Mouse (Mus musculus) left cerebral cortex, postnatal 25 days (tissue): ENCODE measurements around the gene Abca1. TPM values are rescaled to one million over a fixed set of nuclear protein-coding genes. Genes with fewer than 3 reads are reported as not detected.
A peak's percentile ranks its signal among the peaks of the same experiment; 100 is the strongest.

Experiments
- DNase-seq, 2 experiments: peaks; one replicate each; pipeline ENCODE4 v3.0.0; 2022; ENCODE audit warnings: low spot score in 2 of 2, mixed read lengths in 1 of 2
- intact Hi-C: fragments of 180-260 bp; cut with DNase I; formaldehyde crosslinking; loops from one replicate; pipeline ENCODE4 v1.15.1; 2025
- total RNA-seq, 2 experiments: library from RNA; stranded (reverse); gene quantifications; 2 replicates each; pipeline ENCODE4 v1.2.3; 2021

Abca1 gene
- total RNA-seq, 2 experiments from 2014 or later = 15.2 to 17.4 TPM

DNA sequence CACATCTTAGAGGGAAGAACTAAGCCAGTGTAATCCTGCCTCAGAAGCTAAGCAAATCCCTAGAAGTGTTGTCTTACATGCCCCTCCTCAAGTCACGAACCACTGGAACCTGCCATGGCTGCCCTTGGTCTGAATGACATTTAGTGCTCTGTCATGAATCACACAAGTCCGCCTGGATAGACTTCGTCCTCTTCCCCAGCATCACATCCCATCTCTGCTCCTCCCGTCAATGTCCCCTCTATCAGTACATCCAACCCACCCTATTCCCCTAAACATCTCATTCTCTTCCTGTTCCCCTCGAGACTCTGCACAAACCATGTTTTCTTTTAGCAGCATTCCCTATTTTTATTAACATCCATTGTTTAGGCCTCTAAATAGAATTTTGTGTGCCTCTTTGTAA is 58.4 kb downstream of the Abca1 start:
- DNase-seq = no peak
- intact Hi-C loops = no loop called here

DNA sequence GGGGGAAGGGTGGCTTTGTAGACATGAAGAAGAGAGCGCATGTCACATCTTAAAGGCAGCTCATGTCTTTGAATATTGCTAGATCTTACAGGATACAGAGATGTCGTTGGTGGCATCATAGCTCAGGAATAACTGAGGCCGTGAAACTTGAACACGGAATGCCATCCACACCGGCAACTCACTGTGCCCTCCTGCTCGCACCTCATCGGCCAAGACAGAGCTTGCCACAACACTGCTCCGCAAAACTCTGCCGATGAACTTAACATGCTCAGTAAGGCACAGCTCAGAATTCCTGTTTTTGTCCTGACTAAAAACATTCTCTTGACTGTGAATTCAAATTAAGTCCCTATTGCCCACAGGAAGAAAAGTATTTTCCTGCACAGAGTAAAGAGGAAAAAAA is 59.2 kb downstream of the Abca1 start:
- intact Hi-C loops = no loop called here

DNA sequence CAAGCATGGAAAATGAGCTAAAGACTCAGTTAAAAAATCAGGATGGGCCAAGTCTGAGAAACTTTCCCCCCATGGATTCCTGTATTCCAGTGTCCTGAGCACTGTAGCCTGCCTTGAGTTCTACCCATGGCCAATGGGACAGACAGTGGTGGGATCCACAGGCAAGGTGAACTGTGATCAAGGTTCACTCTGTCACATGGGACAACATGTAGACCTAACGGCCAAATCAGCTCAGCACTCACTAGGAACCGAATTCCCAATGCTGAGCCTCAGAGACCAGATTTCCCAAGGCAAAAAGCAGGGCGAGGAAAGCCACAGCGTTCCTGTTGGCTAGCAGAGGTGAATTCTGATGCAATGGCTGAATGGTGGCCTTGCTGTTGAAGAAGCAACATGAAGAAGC is 64.8 kb downstream of the Abca1 start:
- intact Hi-C loops = no loop called here
- DNase-seq = no peak

More for the DNA sequence above, 59.2 kb downstream of the Abca1 start:
- no peak for DNase-seq

DNA sequence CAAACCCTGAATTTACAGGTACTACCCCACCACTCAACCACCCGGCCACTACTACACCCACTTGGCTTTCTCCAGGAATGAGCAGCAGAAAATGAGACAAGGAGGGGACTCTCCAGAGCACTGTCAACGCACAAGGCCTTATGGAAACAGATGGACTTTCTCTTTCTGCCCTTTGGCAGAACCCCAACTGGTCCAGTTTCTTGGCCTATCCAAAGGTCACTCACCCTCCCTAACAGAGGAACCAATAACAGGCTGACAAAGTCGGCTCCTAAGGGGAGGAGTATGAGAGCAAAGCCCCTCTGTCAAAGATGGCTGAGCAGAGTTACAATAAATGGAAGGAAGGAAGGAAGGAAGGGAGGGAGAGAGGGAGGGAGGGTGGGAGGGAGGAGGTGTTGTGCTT is 65.4 kb downstream of the Abca1 start:
- no peak for DNase-seq
- intact Hi-C loops = no loop called here

DNA sequence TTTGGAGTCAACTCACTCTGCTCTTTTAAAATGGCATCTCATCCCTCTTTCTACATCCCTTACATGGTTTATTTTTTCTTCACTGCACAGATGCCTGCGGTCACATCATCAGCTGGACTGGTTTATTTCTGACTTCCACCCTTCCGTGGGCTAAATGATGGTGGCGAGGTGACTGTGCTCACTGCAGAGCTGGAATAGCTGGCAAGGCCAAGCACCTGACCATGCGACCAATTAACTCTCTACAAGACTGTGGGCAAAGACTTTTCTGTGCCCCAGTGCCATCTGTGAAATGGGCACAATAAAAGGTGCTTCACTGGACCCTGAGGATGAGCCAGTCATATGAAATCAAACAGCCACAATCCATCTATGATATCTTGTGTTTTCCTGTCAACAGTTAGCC is 66.1 kb downstream of the Abca1 start:
- intact Hi-C loops = no loop called here
- no peak for DNase-seq

DNA sequence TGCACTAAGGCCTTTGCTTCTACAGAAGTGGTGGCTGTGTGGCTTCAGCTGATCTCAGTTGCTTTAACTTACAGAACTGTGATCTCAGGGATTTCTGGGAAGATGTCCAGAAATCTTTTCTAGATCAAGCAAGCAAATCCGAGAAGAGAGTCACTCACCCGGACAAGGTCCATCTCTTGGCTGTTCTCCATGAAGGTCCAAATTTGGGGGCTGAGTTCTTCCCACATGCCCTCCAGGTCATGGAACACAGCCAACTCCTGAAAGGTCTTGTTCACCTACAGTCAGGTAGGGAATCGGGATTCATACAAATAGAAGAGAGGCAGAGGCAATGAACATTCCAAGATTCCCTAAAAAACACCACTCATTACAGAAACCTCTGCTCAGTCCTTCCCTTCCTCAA is 70.1 kb downstream of the Abca1 start:
- intact Hi-C loops = no loop called here
- DNase-seq = no peak

DNA sequence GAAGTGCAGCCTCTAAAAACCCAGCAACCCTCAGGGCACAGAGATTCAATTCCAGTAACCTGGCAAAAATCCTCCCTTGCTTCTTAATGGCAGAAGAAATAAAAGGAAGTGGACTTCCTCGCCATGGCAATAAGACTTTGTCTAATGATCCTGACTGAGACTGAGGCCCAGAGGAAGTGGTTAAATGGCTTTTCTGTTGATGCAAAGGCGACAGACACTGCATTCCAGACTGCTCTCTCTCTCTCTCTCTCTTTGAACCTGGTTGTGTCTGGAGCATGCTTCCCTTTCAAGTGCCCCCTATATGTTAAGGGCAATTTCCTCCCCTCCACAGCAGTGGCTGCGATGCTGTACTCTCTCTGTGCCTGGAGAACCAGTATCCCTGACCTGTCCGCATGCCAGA is 70.7 kb downstream of the Abca1 start:
- intact Hi-C loops = no loop called here
- DNase-seq = no peak

DNA sequence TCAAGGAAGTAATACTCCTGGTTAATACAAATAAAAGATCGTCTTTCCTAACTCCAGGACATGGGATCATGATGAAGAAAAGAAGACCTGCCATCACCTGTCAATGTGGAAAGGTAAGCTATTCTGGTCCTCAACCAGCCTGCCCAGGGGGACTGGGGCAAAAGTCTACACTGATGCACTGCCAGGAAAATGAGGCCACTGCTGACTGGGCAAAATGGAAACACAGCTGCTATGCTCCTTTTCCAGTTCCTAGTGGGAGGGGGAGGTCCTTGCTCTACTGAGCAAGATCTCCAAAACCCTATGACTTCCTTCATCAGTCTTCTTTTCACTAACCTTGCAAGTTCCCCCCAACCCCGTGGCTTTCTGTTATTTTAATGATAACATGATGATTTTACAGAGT is 73.1 kb downstream of the Abca1 start:
- intact Hi-C loops = no loop called here

DNA sequence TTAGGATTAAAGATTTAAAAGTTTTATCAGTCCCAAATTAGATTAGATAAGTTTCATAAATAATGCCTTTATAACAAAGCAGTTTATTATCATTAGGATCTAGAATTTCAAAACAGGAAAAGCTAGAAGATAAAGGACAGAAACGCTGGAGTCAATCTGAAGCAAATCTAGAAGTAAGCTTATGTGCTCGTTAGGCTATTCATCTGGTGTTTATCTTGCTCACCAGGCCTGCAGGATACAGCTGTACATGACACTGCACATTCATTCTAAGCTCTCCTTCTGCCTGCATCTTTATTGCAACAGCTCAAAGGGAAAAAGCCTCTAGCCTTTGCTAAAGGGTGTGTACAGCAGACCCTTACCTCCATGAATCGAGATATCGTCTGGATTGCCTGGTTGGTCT is 74.1 kb downstream of the Abca1 start:
- no peak for DNase-seq

More for the DNA sequence above, 73.1 kb downstream of the Abca1 start:
- no peak for DNase-seq

DNA sequence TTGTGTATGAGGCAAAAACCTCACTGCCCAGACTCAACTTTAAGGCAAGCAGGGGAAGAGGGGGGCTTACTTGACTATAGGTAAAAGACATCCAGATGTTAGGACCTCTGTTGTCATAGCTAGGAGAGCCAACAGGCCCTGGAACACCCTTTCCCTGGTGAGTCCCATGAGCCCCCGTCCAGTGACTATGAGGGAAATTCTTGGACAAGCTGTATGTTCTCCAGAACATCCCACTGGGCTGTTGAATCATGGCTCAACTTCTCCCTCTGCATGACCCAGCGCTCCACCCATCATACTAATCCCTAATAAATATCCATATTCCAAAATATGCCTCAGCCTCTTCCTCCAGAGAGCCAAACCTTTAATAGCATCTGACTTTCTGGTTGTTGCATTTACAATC is 76.6 kb downstream of the Abca1 start:
- DNase-seq = no peak
- intact Hi-C loops = no loop called here

More for the DNA sequence above, 74.1 kb downstream of the Abca1 start:
- intact Hi-C loops = no loop called here

DNA sequence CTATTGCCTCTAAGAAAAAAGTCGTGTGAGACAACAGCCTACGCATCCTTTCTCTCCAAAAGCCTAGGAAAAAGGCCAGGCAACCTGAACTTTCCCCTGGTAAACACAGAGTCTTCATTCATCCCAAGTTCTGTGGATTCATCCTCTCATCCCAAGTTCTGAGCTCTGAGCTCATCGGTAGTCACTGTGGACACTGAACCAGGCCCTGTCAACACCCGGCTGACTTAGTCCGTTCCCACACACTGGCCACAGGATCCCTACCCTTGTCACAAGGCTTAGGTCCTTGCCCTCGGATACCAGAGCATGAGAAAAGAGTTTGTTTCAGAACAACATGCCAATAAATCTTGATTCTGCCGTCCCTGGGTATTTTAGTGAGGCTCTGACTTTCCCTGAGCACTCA is 77.2 kb downstream of the Abca1 start:
- no peak for DNase-seq
- intact Hi-C loops = no loop called here

DNA sequence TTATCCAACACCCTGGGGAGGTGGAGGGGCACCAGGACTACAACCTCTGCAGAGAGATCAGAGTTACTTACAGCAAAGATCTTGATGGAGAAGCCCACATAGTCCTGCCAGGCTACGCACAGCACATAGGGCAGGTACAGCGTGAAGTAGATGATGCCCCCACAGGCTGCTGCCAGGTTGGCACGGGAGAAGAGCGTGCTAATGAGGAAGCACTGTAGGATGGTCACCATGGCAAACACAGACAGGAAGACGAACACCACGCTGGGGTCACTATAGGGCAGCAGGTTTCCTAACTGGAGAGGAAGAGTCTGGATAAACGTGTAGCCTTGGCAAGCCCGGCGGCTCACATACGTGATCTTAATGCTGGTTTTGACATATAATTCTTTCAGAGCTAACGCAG is 77.8 kb downstream of the Abca1 start:
- intact Hi-C loops = no loop called here
- no peak for DNase-seq

DNA sequence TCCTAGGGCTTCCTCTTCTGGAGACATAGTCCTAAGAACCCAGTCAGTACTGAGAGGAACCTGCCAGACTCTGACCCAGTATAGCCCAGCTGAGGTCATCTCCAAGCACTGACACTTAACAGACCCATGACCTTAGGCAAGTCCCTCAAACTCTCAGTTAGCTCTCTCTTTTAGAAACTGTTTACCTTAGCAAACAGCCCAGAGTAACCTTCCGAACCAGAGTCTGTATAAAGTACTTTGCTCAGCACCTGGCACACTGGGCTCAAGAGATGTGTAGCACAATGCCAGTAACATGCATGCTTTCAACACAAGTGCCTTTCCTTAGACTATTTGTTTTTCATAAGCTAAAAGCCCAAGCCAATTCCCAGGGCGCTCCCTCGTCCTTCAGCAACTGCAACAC is 79.4 kb downstream of the Abca1 start:
- intact Hi-C loops = no loop called here
- no peak for DNase-seq

DNA sequence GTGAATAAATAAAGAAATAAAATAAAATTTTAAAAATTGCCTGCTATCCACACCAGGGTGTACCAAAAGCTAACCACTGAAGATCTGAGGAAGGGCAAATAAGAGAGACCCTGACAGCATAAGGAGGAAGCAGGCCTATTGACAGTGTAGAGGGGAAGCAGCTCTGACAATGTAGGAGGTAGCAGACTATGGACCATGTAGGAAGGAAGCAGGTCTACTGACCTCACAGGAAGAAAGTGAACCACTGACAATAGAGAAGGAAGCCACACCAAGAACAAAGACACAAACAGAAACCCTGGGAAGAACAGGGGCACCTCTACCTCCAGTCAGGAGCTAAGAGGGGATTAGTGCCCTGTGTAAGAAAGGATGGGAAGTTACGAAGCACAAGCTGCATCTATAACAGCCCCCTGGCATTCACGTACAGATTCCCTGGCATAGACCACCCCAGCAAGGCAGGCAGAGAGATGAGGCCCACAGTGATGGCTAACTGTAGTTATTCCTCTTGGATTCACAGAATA is 80.8 kb downstream of the Abca1 start:
- intact Hi-C loops = no loop called here

DNA sequence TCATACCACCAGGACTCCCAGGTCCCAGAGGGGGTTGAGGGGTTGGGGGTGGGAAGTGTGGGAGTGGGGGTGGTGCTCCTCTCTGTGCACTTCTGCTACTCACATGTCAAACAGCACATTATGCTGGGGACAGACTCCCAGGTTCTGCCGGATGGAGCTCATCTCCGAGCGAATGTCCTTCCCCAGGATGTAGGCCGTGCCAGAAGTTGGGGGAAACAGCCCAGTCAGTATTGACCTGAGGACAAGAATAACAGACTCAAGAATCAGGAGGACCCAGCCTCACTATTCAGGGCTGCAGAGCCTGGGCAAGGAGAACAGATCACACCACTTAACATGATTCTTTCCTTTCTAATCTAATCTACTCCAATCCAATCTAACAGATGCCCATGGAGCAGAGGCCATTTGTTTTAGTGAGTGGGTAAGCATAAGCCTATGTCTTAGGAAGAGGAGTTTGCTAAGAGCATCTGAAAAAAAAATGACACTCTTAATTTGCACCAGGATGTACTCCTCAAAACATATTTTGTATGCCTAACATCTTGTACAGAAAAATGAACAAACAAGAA is 82.8 kb downstream of the Abca1 start:
- no peak for DNase-seq
- intact Hi-C loops = no loop called here

More for the DNA sequence above, 80.8 kb downstream of the Abca1 start:
- DNase-seq = no peak

DNA sequence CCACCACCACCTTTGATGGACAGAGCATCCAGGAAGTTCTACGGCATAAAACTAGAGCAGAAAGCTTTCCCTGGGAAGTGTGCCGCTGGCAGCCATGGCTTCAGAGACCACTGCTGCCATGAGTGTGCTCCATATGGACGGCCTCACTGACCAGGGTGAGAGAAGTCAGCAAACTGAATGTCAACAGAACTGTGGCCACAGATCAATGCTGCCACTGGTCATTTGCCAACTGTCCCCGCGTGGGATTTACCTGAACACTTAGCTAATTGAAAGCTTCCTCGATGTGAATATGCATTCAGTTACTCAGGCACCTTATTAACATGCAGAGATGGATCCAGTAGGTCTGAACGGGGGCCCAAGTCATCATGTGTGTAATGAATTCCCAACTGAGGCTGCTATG is 86.7 kb downstream of the Abca1 start:
- no peak for DNase-seq

DNA sequence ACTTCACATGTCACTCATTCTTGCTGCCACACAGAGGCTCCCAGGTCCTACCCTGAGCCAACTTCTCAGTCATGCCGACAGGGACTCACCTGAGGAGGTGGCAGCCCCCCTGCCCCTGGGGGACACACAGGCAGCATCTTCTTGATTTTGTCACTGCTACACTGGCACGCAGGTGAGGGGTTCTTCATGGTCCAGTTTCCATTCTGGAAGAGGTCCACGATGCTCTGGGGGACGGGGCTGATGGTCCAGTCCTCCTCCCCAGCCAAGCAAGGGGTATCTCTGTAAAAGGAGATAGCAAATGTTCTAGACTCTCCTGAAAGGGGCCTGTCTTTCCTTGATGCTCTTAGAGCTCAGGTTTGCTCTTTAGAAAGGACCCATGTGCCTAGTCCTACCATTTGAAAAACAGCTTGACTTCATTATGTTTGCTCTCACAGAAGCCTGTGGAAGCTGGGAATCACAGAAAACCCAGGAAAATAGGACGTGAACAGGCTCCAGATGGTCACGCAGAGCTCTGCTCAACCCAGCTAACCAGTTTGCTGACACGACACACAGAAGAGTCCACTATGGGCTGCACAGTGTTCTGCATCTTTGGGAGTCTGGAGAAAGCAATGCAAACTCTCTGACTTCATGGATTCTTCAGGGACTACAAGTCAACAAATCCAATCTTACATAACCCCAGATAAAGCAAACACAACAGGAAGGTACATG is 97.2 kb downstream of the Abca1 start:
- intact Hi-C loops = no loop called here
- peak in 1 of 2 experiments; percentile 12 for DNase-seq

More for the DNA sequence above, 86.7 kb downstream of the Abca1 start:
- intact Hi-C loops = no loop called here

DNA sequence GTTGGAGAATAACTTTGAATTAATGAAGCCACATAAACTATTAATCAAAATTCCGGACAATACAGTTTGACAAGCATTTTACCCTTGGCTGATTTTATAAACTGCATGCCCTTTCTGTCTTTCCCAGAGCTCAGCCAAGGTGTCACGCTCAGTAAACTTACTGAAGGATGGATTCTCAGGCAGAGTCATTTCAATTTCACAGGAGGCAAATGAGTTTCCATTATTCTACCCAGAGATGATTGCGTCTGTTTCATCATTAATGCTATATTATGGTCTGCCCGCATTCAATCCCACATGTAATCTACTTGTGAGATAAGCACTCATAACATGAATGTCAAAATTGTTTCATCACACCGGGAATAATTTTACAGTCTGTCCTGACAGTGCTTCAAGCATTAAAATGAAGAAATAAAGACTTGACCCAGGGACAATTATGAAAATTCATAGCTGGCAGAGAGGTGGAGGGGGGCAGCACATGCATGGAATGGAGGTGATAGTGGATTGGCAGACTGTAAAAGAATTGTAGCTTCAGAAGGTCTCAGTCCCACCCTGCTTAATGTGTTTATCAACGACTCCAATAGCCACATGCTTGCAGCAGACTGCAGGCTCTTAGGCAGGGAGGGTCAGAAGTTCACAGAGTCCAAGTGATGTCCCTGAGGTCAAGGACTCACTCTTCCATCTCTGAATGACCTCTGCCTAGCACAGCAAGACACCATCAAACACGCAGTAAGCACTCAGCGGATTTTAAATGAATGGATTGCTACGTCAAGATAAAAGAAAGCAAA is 113.3 kb downstream of the Abca1 start:
- intact Hi-C loops = no loop called here
- DNase-seq = no peak

DNA sequence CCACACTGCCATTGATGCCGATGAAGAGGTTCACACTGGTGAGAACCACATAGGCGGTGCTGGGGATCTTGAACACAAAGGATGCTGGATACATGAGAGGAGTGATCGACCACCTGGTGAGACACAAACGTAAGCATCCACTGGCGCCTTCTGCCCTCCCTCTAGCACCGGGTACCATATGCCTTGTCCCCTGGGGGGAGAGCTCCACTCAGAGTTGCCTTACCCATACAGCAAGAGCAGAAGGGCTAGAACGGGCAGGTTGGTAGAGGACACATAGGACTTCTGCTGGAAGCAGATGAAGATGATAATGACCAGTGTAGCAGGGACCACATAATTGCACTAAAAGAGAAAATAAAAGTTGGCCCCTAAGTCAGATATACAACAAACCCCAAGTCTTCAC is 113.9 kb downstream of the Abca1 start:
- no peak for DNase-seq
- intact Hi-C loops = no loop called here

DNA sequence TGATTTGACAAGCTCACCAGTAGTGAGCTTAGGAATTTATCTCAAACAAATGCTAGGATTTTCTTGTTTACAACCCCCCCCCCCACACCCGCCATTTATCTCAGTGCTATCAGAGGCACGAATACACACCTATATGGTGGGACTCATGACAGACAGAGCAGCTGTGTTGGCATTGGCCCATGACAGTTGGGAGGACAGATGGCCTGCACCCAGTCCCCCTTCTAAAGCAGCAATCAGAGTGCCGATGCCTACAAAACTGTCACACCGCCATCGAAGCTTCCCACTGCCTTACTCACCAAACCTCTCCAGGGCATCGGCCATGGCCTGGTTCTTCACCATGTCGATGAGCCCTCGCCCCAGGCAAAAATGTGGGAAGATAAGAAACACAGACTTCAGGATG is 115.9 kb downstream of the Abca1 start:
- no peak for DNase-seq
- intact Hi-C loops = no loop called here
